Mouse (Mus musculus) kidney, postnatal 25 days (tissue): ENCODE results near the gene Tef.

Experiments
- DNase-seq, 2 experiments: peaks; one replicate each; pipeline ENCODE4 v3.0.0; 2021; ENCODE audit warnings: mixed read lengths in 2 of 2

Gene Tef

DNA sequence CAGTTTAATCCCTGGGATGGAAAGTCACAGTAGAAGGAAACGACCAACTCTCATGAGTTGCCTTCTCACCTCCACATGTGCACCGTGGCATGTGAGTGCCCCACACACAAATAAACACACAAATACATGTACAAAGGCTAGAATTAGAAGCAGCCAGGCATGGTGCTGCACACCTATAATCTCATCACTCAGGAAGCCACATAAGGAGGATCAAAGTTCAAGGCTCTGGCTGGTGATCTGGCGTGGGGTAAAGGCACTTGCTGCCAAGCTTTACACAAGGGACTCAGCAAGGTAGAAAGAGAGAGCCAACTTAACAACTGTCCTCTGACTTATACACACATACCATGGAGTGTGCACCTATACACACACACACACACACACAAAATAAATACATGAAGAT is 1.8 kb upstream of the Tef start:
- DNase-seq = peak in 1 of 2 experiments; percentile 57

DNA sequence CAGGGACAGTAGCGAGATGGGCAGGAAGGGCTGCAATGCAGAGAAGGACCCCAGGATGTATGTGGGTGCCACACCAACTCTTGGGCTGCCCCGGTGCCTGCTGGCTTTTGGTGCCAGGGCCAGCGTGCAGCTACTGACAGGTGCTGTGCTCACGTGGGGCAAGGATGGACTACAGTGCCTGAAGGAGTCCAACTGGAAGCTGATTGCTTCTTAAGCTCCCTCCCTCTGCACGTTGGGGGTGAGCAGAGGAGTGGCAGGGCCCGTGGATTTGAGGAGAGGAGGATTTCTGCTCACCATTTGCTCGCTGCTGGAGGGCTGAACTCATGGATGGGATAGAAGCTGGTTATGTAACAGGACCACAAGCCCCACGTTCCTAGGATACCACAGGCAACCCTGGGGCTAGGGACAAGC is 725 bp downstream of the Tef start:
- peak; percentile 67 to 91 for DNase-seq

DNA sequence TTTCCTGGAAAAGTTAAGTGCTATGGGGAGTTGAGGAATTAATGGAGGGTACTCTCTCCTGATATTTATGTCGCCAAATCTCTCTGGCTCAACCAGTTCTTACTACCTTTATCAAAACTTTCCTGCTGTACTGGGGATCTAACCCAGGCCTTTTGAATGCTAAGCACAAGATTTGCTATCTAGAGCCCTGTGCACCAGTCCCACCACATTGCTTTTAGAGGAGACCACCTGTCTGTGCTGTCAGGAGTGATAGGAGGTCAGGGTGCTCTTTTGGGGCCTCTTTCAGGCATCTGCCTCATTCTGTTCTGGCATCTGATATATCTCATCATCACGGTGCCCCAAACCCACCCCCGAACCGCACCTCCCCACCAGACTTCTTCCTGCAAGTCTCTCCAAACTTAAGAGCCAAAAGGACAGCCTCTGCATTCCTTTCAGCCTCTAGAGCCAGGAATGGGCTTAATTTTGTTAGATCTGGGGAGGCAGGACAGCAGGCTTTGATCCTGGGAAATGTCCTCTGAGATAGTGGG is 1.3 kb downstream of the Tef start:
- no peak for DNase-seq

DNA sequence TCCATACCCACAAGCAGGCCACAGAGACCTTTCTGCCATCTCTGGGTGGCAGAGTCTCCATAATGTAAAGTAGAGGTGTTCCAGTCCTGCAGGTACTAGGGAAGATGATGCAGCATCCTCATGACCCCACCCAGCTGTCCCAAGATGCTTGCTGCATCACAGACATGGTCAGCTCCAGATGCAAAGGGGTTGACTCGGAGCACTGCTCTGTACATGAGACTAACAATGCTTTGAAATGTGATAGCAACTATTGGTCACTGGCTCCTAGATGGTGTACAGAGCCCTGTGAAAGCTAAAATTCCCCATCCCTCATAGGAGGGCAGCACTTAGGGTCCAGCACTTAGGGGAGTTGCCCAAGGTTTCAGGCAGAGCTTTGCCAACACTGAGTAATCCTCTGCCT is 2.0 kb downstream of the Tef start:
- DNase-seq = no peak

DNA sequence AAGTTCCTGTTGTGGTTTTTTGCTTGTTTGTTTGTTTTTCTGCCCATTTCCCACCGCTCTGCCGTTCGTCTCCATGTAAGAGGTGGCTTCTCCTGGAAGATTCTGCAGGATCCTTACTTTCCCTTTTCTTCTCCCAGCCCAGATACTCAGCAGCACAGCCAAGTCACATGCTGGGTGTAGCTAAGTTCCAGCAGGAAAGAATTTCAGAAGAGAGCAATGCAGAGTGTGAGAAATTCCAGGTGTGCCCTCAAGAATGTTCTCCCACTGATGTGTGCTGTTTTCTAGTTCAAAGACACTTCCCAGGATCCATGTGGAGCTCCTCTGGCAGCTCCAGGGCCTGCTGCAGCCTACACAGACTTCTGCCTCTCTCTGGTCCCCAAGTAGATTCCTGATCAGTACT is 2.7 kb downstream of the Tef start:
- DNase-seq = no peak

DNA sequence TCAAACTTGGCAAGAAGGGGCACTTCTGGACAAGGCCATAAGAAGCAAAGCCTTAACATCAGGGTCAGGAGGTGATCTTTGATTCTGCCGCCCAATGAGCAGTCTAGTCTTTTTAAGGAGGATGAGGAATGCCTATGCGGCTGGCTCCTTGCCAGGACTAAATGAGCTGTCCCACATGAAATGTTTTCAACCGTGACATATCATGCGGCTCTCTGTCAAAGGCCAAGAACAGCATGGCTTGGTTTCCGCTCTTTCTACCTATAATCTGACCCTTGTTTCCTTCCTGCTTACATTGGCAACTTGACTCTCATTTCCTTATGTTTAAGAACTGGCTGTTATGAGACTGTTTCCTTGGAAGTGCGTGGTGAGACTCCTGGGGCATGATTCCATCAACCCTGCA is 3.4 kb downstream of the Tef start:
- peak; percentile 79 to 84 for DNase-seq

DNA sequence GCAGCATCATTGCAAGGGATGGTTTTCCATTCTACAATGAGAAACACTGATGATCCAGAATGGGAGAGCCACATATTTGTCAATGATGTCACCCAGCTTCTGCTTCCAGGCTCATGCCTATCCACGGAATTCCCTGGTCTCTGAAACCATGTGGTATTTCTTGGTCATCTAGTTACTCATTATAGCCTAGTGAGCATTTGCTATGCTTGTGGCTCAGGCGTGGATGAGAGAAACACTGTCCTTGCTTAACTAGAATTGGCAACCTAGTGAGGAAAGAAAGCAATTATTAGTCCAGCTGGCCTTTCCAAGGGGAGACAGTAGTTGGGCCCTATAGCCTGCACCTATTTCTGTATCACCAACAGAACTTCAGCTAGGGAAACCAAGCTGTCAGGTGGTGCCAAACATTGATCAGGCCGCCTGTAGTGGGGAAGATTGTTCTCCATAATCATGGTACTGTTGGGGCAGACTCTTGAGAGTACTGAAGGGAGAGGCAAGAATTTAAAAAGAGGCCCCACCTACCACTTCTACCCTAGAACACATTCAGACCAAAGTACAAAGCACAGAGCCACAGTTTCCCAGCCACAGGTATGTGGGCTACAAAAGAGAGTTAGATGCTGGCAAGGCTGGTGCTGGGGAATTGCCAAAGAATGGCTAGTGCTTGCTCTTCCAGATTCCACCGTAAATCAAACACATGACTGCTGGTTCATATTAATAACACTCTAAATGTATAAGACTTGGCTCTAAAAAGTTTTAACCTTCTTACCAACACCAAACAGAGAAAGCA is 4.6 kb downstream of the Tef start:
- peak; percentile 79 to 85 for DNase-seq

DNA sequence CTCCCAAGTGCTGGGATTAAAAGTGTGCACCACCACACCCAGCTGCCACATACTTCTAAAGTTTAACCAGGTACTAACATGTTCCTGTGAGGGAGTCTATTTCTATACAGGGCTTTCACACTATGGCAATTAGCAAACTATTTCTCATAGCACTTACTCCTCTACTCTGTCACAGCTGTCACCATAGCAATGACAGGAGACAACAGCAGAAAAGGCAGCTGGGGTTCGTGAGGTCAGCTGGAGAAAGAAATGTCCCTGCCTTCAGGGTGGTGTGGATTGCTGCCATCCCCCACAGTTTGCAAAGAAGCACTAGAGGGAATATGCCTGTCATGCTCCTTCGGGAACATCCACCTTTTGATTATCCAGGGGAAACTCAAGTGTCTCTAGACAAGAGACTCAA is 6.6 kb downstream of the Tef start:
- DNase-seq = no peak

DNA sequence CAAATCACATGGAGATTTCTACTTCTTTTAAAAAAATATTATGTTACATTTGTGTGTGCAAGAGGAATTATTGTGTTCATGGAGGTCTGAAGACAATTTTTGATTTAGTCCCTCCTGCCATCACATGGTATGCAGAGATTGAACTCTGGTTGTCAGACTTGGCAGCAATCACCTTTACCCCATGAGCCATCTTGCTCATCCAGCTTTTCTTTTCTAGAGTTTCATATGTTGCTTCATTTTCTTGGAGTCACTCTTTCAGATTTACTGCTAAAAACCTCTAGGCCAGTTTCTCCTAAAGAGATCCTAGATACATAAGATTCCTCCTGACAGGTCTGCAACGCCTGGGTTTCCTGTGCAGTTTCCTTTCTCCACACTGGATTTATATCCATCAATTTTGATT is 7.3 kb downstream of the Tef start:
- no peak for DNase-seq

DNA sequence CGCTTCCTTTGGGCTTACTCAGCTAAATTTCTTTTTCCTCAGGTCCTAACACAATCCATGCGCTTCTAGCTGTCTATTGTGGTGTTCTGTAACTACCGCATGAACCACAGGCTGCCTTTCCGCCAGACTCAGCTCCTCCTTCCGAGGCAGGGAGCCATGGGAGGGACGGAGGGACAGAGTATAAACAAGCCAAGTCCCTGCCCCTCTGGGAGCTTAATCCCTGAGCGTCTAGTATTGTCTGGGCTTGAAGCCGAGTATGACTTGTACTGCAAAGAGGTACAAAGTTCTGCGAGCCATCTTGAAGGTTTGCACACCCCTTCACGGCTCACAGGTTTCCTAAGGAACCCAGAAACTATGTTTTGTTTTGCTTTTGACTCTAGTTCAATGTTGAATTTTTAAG is 7.9 kb downstream of the Tef start:
- DNase-seq = peak; percentile 93 to 97

DNA sequence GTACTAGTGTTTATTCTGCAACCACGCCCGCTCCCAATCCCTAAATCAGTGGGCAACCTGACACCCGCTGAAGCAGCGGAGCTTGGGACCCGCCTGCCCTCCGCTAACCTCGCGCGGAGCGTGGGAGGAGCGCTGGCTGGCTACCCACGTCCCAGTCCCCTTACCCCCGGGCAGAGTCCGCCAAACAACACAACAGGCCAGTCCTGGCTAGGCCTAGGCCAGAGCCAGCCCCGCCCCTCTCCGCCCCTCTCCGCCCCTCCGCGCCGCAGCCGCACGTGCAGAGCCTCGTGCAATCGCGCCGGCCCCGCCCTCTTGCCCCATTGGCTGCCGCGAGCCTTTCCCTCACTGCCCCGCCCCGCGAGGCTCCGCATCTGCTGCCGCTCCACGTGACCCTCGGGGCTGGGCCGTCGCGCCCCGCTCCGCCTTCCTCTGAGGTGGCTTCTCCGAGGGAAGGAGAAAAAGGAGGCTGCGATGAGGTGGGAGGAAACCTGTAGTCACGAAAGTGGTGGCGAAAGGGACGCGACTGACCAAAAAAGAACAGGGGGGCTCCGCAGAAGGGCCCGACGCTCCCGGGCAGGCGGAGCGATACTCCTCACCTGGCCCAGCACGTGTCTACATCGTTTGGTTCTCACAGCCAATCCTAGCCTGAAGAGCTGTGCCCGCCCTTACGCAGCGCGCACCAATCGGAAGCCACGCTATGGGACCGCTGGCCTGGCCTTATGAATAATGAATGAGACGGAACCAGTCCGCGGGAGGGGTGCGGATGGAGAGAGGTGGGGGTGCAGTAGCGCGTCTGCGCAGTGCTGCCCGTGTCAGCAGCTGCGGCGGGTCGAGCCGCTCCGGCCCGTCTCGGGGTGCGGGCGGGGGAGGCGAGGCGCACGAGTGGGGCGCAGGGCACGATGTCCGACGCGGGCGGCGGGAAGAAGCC is 8.7 kb downstream of the Tef start:
- peak; percentile 98 to 99 for DNase-seq

DNA sequence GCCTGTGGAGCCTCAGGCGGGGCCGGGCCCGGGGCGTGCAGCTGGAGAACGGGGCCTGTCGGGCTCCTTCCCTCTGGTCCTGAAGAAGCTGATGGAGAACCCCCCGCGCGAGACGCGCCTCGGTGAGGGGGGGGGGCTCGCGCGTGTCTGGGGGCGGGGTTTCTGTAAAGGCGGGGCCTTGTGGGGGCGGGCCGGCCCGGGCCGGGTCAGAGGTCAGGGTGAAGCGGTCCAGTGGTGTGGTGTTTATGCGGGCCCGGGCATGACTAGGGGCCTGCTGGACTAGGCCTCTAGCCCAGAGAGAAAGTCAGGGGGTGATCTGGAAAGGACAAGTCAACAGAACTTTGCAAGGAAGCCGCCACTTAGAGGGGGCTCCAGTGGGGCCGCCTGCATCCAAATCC is 9.4 kb downstream of the Tef start:
- DNase-seq = peak; percentile 78 to 92

DNA sequence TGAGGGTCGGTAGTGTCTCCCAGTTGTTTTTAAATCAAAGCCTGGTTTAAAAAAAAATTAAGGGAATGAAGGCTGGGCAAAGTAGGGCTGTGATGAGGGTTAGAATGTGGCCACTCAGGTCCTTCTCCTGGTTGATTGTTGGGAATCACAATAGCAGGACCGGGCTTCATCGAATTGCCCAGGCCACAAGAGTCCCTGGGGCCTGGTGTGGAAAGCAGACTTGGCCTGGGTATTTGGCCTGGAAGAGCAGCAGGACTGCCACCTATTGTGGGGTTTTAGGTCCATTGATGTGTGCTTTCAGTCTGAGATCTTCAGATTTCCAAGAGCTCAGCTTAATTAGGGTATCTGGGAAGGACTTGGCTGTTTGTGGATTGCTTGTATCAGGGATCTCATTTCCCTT is 10.1 kb downstream of the Tef start:
- DNase-seq = no peak

DNA sequence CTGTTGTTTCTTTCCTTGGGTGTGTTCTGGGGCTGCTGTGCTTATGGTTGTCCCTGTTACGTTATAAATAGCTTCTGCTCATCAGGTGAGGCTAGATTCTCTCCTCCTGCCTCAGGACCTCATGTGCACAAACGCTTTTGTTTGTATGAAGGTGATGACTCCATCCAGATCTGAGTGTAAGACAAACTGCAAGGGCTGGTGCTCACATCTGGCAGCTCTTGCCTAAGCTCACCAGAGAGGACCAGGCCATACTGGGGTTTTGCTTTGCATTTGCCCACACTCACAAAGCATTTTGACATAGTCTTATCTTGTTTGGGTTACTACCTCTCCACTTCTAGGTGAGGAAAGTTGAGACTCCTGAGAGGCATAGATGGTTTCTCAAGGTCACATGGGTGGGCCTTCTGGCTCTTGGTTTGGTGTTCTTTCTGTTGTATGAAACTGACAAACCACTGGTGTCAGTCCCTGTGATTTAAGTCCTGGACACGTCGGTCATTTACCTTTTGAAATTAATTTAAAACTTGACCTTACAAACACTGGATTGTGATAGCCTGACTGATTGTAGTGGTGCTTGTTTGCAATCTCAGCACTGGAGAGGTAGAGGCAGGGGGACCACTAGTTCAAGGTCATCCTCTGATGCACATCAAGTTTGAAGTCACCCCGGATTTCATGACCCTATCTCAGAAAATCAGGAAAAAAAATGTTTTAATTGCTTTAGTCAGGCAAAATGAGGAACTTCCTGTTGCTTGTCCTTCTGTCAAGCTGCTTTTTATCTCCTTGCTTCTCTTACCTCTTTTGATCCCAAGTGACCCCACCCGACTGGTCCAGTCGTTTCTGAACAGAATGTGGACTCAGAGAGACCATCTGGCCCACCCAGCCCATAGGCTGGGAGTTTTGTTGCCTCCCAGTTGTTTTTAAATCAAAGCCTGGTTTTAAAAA is 10.7 kb downstream of the Tef start:
- no peak for DNase-seq

DNA sequence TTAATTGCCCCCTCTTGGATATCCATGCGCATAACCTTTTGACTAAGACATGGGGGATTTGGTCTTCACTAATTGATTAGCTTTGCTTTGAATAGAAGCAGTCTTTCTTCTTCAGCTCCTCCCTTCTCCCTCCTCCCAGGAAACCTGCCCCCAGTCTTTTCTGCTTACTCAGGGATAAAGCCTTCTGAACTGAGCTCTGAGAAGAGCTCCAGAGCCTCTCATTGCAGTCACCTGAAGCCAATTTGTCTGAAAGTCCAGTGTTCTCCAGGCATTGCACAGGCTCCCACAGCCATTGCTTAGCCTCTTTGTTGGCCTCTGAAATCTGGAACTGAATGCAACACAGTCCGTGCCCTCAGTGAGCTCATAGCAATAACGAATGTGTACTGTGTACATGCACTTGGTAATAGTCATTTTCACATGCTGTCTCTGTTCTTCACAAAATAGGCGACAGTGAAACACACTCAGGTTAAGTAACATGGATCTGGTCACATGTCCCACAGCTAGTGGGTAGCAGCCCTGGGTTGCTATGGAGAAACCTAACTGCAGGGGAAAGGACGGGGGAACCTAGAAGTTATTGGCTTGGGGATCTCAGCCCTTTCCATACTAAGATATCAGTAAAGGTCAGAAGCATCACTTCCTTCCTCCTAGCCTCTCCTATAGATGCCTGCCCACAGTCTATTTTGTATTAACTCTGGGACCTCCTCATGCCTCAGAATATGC is 11.9 kb downstream of the Tef start:
- peak in 1 of 2 experiments; percentile 19 for DNase-seq

DNA sequence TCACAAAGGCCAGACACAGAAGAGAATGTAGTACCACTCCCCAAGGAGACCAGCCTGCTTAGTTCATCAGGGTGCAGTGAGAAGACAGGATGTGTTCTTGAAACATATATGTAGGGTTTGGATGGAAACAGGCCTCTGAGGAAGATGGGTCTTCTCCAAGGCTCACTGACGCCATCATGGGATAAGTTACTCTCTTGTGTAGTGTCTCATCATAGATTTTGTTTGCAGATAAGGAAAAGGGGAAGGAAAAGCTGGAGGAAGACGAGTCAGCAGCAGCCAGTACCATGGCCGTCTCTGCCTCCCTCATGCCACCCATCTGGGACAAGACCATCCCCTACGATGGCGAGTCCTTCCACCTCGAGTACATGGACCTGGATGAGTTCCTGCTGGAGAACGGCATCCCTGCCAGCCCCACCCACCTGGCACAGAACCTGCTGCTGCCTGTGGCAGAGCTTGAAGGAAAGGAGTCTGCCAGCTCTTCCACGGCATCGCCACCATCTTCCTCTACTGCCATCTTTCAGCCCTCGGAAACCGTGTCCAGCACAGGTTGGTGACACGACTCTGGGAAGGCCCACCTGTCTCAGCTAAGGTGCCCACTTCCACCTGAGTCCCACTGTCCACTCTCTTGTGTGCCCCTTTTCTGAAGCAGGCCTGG is 12.6 kb downstream of the Tef start:
- peak in 1 of 2 experiments; percentile 54 for DNase-seq

DNA sequence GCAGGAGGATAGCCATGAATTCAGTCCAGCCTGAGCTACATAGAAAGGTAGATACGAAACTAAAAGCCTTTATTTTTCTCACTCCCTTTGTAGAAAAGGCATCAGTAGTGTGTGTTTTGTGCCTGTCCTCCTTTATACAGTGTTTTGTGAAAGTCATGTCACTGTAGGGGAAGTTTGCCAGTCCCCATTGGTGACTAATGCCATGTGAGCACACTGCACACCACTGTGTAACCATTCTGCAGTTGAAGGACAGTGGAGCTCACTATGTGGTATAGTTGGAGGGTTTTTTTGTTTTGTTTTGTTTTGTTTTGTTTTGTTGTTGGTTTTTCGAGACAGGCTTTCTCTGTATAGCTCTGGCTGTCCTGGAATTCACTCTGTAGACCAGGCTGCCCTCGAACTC is 16.2 kb downstream of the Tef start:
- no peak for DNase-seq

DNA sequence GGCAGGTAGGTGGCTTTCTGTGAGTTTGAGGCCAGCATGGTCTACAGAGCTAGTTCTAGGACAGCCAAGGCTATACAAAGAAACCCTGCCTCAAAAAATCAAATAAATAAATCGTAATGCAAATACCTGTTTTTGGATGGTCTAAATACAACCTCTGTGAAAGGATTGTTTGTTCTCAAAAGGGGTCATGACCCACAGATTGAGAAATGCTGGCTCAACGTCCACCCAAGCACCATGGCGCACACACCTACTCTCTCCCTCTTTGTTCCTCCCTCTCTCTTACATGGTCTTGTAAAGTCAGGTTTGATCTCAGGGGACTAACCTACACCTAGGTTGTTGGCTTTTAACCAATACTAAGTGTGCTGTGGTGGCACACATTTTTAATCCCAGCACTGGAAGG is 20.4 kb downstream of the Tef start:
- no peak for DNase-seq

DNA sequence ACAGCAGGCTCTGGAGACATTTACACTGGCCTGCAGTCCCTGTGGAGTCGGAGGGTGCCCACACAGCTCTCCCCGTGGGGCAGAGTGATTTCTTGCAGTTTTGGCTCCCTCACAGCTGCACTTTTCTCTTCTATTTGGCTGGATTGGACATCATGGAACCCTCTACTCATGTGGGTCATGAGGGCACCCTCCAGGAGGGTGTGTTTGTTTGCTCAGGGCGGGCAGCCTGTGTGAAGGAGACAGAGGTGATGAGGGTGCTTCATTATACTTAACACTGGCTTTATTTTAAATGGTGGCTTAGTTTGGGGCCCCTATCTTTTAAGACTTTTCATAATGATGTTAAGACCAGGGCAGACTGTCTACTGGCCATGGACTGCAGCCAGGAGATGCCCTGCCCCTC is 22.6 kb downstream of the Tef start:
- DNase-seq = no peak

DNA sequence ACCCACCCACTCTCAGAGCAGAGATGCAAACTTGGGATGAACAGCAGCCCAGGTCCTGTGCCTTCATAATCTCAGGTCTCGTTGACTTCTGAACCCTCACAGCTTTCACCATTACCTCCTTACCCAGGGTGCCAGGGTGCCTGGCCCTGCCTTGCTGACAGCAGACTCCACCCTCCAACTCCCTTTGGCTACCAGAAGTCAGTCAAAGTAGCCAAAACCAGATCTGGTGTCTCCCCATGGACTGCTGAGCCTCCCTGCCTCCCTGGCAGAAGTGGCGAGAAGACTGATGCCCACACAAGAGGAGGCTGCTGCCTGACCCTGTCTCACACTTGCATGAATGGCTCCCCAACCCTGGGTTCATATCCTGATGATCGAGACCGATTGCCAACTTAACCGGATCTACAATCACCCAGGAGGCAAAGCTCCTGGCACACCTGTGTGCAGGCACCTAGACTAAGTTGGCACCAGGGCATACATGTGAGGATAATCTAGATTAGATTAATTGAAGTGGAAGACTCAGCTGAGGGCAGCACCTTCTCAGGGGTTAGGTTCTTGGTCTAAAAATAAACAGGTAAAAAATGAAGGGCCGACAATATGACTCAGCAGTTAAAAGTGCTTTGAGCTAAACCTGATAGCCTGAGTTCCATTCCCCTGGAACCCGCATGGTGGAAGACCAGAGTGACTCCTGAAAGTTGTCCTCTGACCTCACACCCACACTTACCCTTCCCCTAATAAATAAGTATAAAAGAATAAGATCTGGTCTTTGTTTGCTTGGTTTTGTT is 26.4 kb downstream of the Tef start:
- DNase-seq = no peak

DNA sequence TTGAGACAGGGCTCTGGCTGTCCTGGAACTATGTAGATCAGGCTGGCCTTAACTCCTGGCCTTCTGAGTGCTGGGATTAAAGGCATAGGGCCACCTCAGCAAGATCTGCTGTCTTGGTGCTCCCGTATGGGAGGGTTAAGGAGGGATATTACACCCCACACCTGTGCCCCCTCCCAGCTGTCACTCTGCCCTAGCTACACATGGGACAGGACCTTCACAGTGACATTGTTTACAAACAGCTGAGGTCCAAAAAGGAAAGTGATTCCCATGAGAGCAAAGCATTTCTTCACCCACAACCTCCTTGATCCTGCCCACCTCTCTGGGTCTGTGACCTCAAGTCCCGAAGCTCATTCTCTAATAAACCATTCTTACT is 27.0 kb downstream of the Tef start:
- DNase-seq = no peak
